ENCODE assay signal across 25 mouse cellular contexts in genomic region chr17:35967621-35968020, GRCm38 (mm10). TPM values are rescaled to one million over a fixed set of nuclear protein-coding genes. Genes with fewer than 3 reads are reported as not detected.
DNase-seq lines count a peak whose midpoint lies in the region; ATAC-seq and TF ChIP-seq lines count a peak whose summit lies in the region.
"Had no signal": no experiment of that assay in that cellular context is flagged by ENCODE, and none has a peak within 500 bp of the region (broad histone marks: within the 10 kb centered on the region; RNA-seq: fewer than 3 reads in every experiment).

No protein-coding gene starts in this region.

- H3K79me2 ChIP-seq in MEL (ENCODE audit: control insufficient read depth, insufficient read depth, low read length, poor library complexity) = peaks cover 43% of the 10 kb centered on the region

- H3K9ac ChIP-seq in neural tube, embryonic 13.5 days = 0 out of 2 replicates have a peak overlapping the region, but pooled peaks have one; percentile 5
- no peak overlapping the region for H3K9ac ChIP-seq in neural tube, embryonic 15.5 days (replicated peaks)
- 0 out of 2 replicates have a peak overlapping the region, but pooled peaks have one; percentile 12 for H3K9ac ChIP-seq in MEL (ENCODE audit: control insufficient read depth, low read depth, low read length, poor library complexity, severe bottlenecking)
- H3K9ac ChIP-seq: embryonic facial prominence, embryonic 13.5 days; forebrain, embryonic 13.5 days; hindbrain, embryonic 12.5 days; hindbrain, embryonic 15.5 days had no signal

- H3K27ac ChIP-seq in neural tube, embryonic 13.5 days (replicated peaks) = no peak overlapping the region
- no peak overlapping the region for H3K27ac ChIP-seq in neural tube, embryonic 15.5 days (replicated peaks)
- no peak overlapping the region for H3K27ac ChIP-seq in MEL (ENCODE audit: control insufficient read depth, low read depth, low read length)
- H3K27ac ChIP-seq: embryonic facial prominence, embryonic 10.5 days; embryonic facial prominence, embryonic 13.5 days; forebrain, embryonic 10.5 days; forebrain, embryonic 13.5 days; hindbrain, embryonic 12.5 days; hindbrain, embryonic 15.5 days had no signal

- peaks cover 47% of the 10 kb centered on the region for H3K36me3 ChIP-seq in neural tube, embryonic 13.5 days
- H3K36me3 ChIP-seq in neural tube, embryonic 15.5 days = peaks cover 38% of the 10 kb centered on the region
- H3K36me3 ChIP-seq in MEL (ENCODE audit: control insufficient read depth in 1 of 2, insufficient read depth in 2 of 2, low read length in 2 of 2) = peaks cover 13 to 33% of the 10 kb centered on the region in 2 experiments

- no peak for TF ChIP-seq EP300 in MEL (IDR thresholded peaks at IDR 0.05; ENCODE audit: low read depth in 1 of 2, low read length in 2 of 2)

- WGBS in neural tube, embryonic 13.5 days = 88% methylated on average over 2 of the region's 2 CpGs
- 99% methylated on average over 2 of the region's 2 CpGs for WGBS in neural tube, embryonic 15.5 days

- H3K4me1 ChIP-seq in neural tube, embryonic 13.5 days (replicated peaks) = peaks cover 29% of the 10 kb centered on the region
- peaks cover 33% of the 10 kb centered on the region for H3K4me1 ChIP-seq in neural tube, embryonic 15.5 days
- peaks cover 0 to 26% of the 10 kb centered on the region in 2 experiments; a peak in 3 of 4 replicates for H3K4me1 ChIP-seq in MEL (ENCODE audit: control insufficient read depth in 1 of 2, insufficient read depth in 2 of 2, low read length in 2 of 2)

- no peak for ATAC-seq in cerebellum, adult (ENCODE audit: insufficient number of reproducible peaks, low FRiP score, low TSS enrichment)
- ATAC-seq in neural tube, embryonic 13.5 days (ENCODE audit: low read depth) = no peak
- ATAC-seq in neural tube, embryonic 15.5 days (ENCODE audit: low FRiP score) = no peak
- no peak for ATAC-seq in erythroblast, adult 5-6 weeks (replicated peaks; ENCODE audit: low FRiP score, poor library complexity, severe bottlenecking)
- ATAC-seq: activated CD4-positive, CD25-positive, alpha-beta regulatory T cell, adult 4 months; forebrain, embryonic 13.5 days; forebrain, embryonic 16.5 days; intestine, postnatal 0 days had no signal

- peak; percentile 37 for DNase-seq in cerebellum, adult 9-10 months
- peak; percentile 90 for DNase-seq in heart, adult 11 months
- no peak for DNase-seq in heart, adult 18-20 months
- DNase-seq in MEL (ENCODE audit: low read depth, low spot score) = no peak
- DNase-seq: adrenal gland, adult 8-10 months; adrenal gland, postnatal 25 days; B cell, adult 2 months; cerebellum, adult 8-10 months; embryo, embryonic 11 days; gastrocnemius, postnatal 25 days had no signal

- H3K4me2 ChIP-seq in neural tube, embryonic 13.5 days = no peak overlapping the region
- H3K4me2 ChIP-seq in neural tube, embryonic 15.5 days = no peak overlapping the region
- H3K4me2 ChIP-seq: heart, embryonic 11.5 days had no signal

- H3K4me3 ChIP-seq in neural tube, embryonic 13.5 days = no peak overlapping the region
- no peak overlapping the region for H3K4me3 ChIP-seq in neural tube, embryonic 15.5 days (replicated peaks)
- H3K4me3 ChIP-seq in MEL (ENCODE audit: control insufficient read depth in 1 of 2, insufficient read depth in 1 of 2, low read depth in 2 of 2, low read length in 2 of 2) = no peak overlapping the region
- H3K4me3 ChIP-seq: forebrain, embryonic 13.5 days; hindbrain, embryonic 12.5 days had no signal

- H3K27me3 ChIP-seq in neural tube, embryonic 13.5 days = no peaks in the 10 kb centered on the region
- H3K27me3 ChIP-seq in neural tube, embryonic 15.5 days (replicated peaks) = no peaks in the 10 kb centered on the region
- no peaks in the 10 kb centered on the region for H3K27me3 ChIP-seq in MEL (ENCODE audit: control insufficient read depth in 1 of 2, insufficient read depth in 2 of 2, low read length in 2 of 2)
- H3K27me3 ChIP-seq: CH12.LX; embryonic facial prominence, embryonic 13.5 days; forebrain, embryonic 13.5 days; hindbrain, embryonic 12.5 days; hindbrain, embryonic 15.5 days had no signal

- TF ChIP-seq CTCF in MEL (IDR thresholded peaks at IDR 0.05 in 2 of 3, conservative IDR thresholded peaks at IDR 0.05 in 1 of 3; ENCODE audit: control insufficient read depth in 1 of 3, insufficient read depth in 1 of 3, low read depth in 2 of 3, low read length in 3 of 3, poor library complexity in 1 of 3, severe bottlenecking in 1 of 3) = no peak

- TF ChIP-seq RAD21 in MEL (IDR thresholded peaks at IDR 0.05; ENCODE audit: low read depth, low read length) = no peak

- no peaks in the 10 kb centered on the region for H3K9me3 ChIP-seq in neural tube, embryonic 13.5 days
- no peaks in the 10 kb centered on the region for H3K9me3 ChIP-seq in neural tube, embryonic 15.5 days (replicated peaks)
- no peaks in the 10 kb centered on the region for H3K9me3 ChIP-seq in MEL (replicated peaks; ENCODE audit: insufficient read depth, low read length)
- H3K9me3 ChIP-seq: embryonic facial prominence, embryonic 10.5 days; embryonic facial prominence, embryonic 13.5 days; forebrain, embryonic 10.5 days; forebrain, embryonic 13.5 days; hindbrain, embryonic 12.5 days; hindbrain, embryonic 15.5 days had no signal

- no peak for TF ChIP-seq POLR2A in MEL (IDR thresholded peaks at IDR 0.05; ENCODE audit: control insufficient read depth in 1 of 2, insufficient read depth in 1 of 2, low read depth in 1 of 2, low read length in 2 of 2, poor library complexity in 1 of 2)

TF ChIP-seq in MEL, 35 proteins besides CTCF, POLR2A, EP300 and RAD21 (continues in another document):
- TF ChIP-seq CHD1 (IDR thresholded peaks at IDR 0.05; ENCODE audit: low read depth, low read length) = no peak
- TF ChIP-seq ETS1 (IDR thresholded peaks at IDR 0.05; ENCODE audit: low read depth, low read length) = no peak
- no peak for TF ChIP-seq USF2 (IDR thresholded peaks at IDR 0.05; ENCODE audit: borderline replicate concordance in 1 of 2, insufficient read depth in 1 of 2, low read depth in 1 of 2, low read length in 2 of 2)
- TF ChIP-seq TBP (IDR thresholded peaks at IDR 0.05; ENCODE audit: low read depth, low read length) = no peak
- TF ChIP-seq MAX (IDR thresholded peaks at IDR 0.05; ENCODE audit: low read length) = no peak
- no peak for TF ChIP-seq ZNF384 (IDR thresholded peaks at IDR 0.05; ENCODE audit: low read depth, low read length)
- TF ChIP-seq SMC3 (IDR thresholded peaks at IDR 0.05; ENCODE audit: low read depth, low read length) = no peak

RNA-seq across cellular contexts. Expression of gene Abcf1, which starts 1.9 kb away (rescaled TPM):
- total RNA-seq in heart, adult 18-20 months (2021) = 10 to 100 TPM; 67.3 to 68.4 TPM
- 90.5 and 111 TPM in 2 replicates for polyA plus RNA-seq in neural tube, embryonic 13.5 days (2015; fragmentation: Nextera tagmentation; extraction: Ambion mirVana)
- polyA plus RNA-seq in neural tube, embryonic 15.5 days (2015; fragmentation: Nextera tagmentation; extraction: Ambion mirVana) = 78.4 and 90.3 TPM in 2 replicates
- 137 and 142 TPM in 2 replicates for total RNA-seq in MEL (2012; rRNA removed)
- 100 to 1,000 TPM in 1 of 2 experiments, not detected in 1; 312 TPM for polyA plus RNA-seq in MEL (2012; ENCODE audit: insufficient read depth in 1 of 2, insufficient read length in 2 of 2, low read depth in 1 of 2, low replicate concordance in 2 of 2, missing spikeins in 1 of 2)
- 13.0 and 13.6 TPM in 2 replicates for total RNA-seq in erythroblast, adult 5-6 weeks (2015; ENCODE audit: low replicate concordance)
- 33.9 and 71.4 TPM in 2 replicates for total RNA-seq in erythroblast, adult 5-6 weeks (2017; ENCODE audit: low replicate concordance)

RNA-seq across cellular contexts. Expression of gene Gnl1, which starts 12.0 kb away (rescaled TPM):
- total RNA-seq in heart, adult 18-20 months (2021) = 10 to 100 TPM; 32.0 to 34.7 TPM
- 47.9 and 50.0 TPM in 2 replicates for polyA plus RNA-seq in neural tube, embryonic 13.5 days (2015; fragmentation: Nextera tagmentation; extraction: Ambion mirVana)
- polyA plus RNA-seq in neural tube, embryonic 15.5 days (2015; fragmentation: Nextera tagmentation; extraction: Ambion mirVana) = 67.4 and 73.0 TPM in 2 replicates
- total RNA-seq in MEL (2012; rRNA removed) = 50.7 and 57.1 TPM in 2 replicates
- 10 to 100 TPM in 1 of 2 experiments, not detected in 1; 98.5 TPM for polyA plus RNA-seq in MEL (2012; ENCODE audit: insufficient read depth in 1 of 2, insufficient read length in 2 of 2, low read depth in 1 of 2, low replicate concordance in 2 of 2, missing spikeins in 1 of 2)
- total RNA-seq in erythroblast, adult 5-6 weeks (2015; ENCODE audit: low replicate concordance) = 1.5 and 3.3 TPM in 2 replicates
- total RNA-seq in erythroblast, adult 5-6 weeks (2017; ENCODE audit: low replicate concordance) = 2.0 and 4.3 TPM in 2 replicates

RNA-seq across cellular contexts. Expression of gene Prr3, which starts 12.4 kb away (rescaled TPM):
- total RNA-seq in heart, adult 18-20 months (2021) = 1 to 10 TPM; 3.3 to 3.4 TPM
- 64.0 and 69.4 TPM in 2 replicates for polyA plus RNA-seq in neural tube, embryonic 13.5 days (2015; fragmentation: Nextera tagmentation; extraction: Ambion mirVana)
- polyA plus RNA-seq in neural tube, embryonic 15.5 days (2015; fragmentation: Nextera tagmentation; extraction: Ambion mirVana) = 78.5 and 87.9 TPM in 2 replicates
- total RNA-seq in MEL (2012; rRNA removed) = 12.2 and 13.8 TPM in 2 replicates
- 10 to 100 TPM in 1 of 2 experiments, not detected in 1; 48.1 TPM for polyA plus RNA-seq in MEL (2012; ENCODE audit: insufficient read depth in 1 of 2, insufficient read length in 2 of 2, low read depth in 1 of 2, low replicate concordance in 2 of 2, missing spikeins in 1 of 2)
- total RNA-seq in erythroblast, adult 5-6 weeks (2015; ENCODE audit: low replicate concordance) = 2.3 TPM in 1 of 2 replicates, not detected in the other
- total RNA-seq in erythroblast, adult 5-6 weeks (2017; ENCODE audit: low replicate concordance) = 3.0 and 5.4 TPM in 2 replicates

RNA-seq across cellular contexts. Expression of gene Ppp1r10, which starts 51.4 kb away (rescaled TPM):
- total RNA-seq in heart, adult 18-20 months (2021) = 10 to 100 TPM; 22.4 to 28.8 TPM
- 44.6 and 45.9 TPM in 2 replicates for polyA plus RNA-seq in neural tube, embryonic 13.5 days (2015; fragmentation: Nextera tagmentation; extraction: Ambion mirVana)
- 36.7 and 40.8 TPM in 2 replicates for polyA plus RNA-seq in neural tube, embryonic 15.5 days (2015; fragmentation: Nextera tagmentation; extraction: Ambion mirVana)
- 24.2 and 25.3 TPM in 2 replicates for total RNA-seq in MEL (2012; rRNA removed)
- 10 to 100 TPM in 1 of 2 experiments, not detected in 1; 61.4 TPM for polyA plus RNA-seq in MEL (2012; ENCODE audit: insufficient read depth in 1 of 2, insufficient read length in 2 of 2, low read depth in 1 of 2, low replicate concordance in 2 of 2, missing spikeins in 1 of 2)
- 91.1 and 91.3 TPM in 2 replicates for total RNA-seq in erythroblast, adult 5-6 weeks (2015; ENCODE audit: low replicate concordance)
- 84.8 and 104 TPM in 2 replicates for total RNA-seq in erythroblast, adult 5-6 weeks (2017; ENCODE audit: low replicate concordance)

RNA-seq across cellular contexts. Expression of gene Mrps18b, which starts 51.4 kb away (rescaled TPM):
- total RNA-seq in heart, adult 18-20 months (2021) = 10 to 100 TPM; 52.1 to 64.7 TPM
- 56.1 and 62.7 TPM in 2 replicates for polyA plus RNA-seq in neural tube, embryonic 13.5 days (2015; fragmentation: Nextera tagmentation; extraction: Ambion mirVana)
- 67.1 and 73.6 TPM in 2 replicates for polyA plus RNA-seq in neural tube, embryonic 15.5 days (2015; fragmentation: Nextera tagmentation; extraction: Ambion mirVana)
- 149 and 179 TPM in 2 replicates for total RNA-seq in MEL (2012; rRNA removed)
- 100 to 1,000 TPM in 1 of 2 experiments, not detected in 1; 239 TPM for polyA plus RNA-seq in MEL (2012; ENCODE audit: insufficient read depth in 1 of 2, insufficient read length in 2 of 2, low read depth in 1 of 2, low replicate concordance in 2 of 2, missing spikeins in 1 of 2)
- 7.7 and 32.6 TPM in 2 replicates for total RNA-seq in erythroblast, adult 5-6 weeks (2015; ENCODE audit: low replicate concordance)
- total RNA-seq in erythroblast, adult 5-6 weeks (2017; ENCODE audit: low replicate concordance) = 7.4 and 18.9 TPM in 2 replicates

Comparison
In these comparisons a context has a peak if more than half of its experiments do, and no peak if none do; other contexts are left out.
1. DNase-seq: peak in cerebellum, adult 9-10 months (single experiment) and heart, adult 11 months (single experiment); none in heart, adult 18-20 months (0 of 2) and MEL (single experiment).